Mouse (Mus musculus) heart, embryonic 12.5 days (tissue): Measurements from ENCODE around the gene Itga7. TPM values are rescaled to one million over a fixed set of nuclear protein-coding genes. Genes with fewer than 3 reads are reported as not detected.

Source experiments
- ATAC-seq: fragments of 200-750 bp; cut with Nextera tagmentation; 2 replicates; pipeline ENCODE4 v1.8.0; 2017; ENCODE audit warnings: moderate TSS enrichment, moderate library complexity; ENCODE audit not compliant: insufficient number of reproducible peaks, low FRiP score
- H3K27ac ChIP-seq: fragments of 300-500 bp; sonication (generic); 2 replicates; pipeline ENCODE4 v1.5.1; 2016; ENCODE audit warnings: mild to moderate bottlenecking, moderate library complexity; ENCODE audit not compliant: poor library complexity, severe bottlenecking
- H3K27me3 ChIP-seq: fragments of 300-500 bp; sonication (generic); replicated peaks from 2 replicates; pipeline ENCODE4 v1.6.1; 2016; ENCODE audit warnings: mild to moderate bottlenecking, moderate library complexity
- H3K36me3 ChIP-seq: fragments of 300-500 bp; sonication (generic); 2 replicates; pipeline ENCODE4 v1.6.1; 2016; ENCODE audit warnings: mild to moderate bottlenecking, moderate library complexity
- H3K4me1 ChIP-seq: fragments of 300-500 bp; sonication (generic); replicated peaks from 2 replicates; pipeline ENCODE4 v1.6.1; 2016; ENCODE audit warnings: mild to moderate bottlenecking
- H3K4me2 ChIP-seq: fragments of 300-500 bp; sonication (generic); 2 replicates; pipeline ENCODE4 v1.6.1; 2016; ENCODE audit warnings: mild to moderate bottlenecking, moderate library complexity
- H3K4me3 ChIP-seq: fragments of 300-500 bp; sonication (generic); 2 replicates; pipeline ENCODE4 v1.5.1; 2016; ENCODE audit warnings: mild to moderate bottlenecking
- H3K9ac ChIP-seq: fragments of 300-500 bp; sonication (generic); 2 replicates; pipeline ENCODE4 v1.6.1; 2016; ENCODE audit warnings: mild to moderate bottlenecking, moderate library complexity
- H3K9me3 ChIP-seq: fragments of 300-500 bp; sonication (generic); replicated peaks from 2 replicates; pipeline ENCODE4 v1.6.1; 2016; ENCODE audit warnings: mild to moderate bottlenecking, moderate library complexity
- WGBS: fragments of 180-500 bp; shearing (Covaris S2); methylation state at CpG from one replicate; pipeline ENCODE4 v1.1.7; 2016; 5-methylcytosine and 5-hydroxymethylcytosine counted together
- polyA plus RNA-seq: library from polyadenylated mRNA; unstranded; fragments of >200 nt; fragmentation: Nextera tagmentation; extraction: Ambion mirVana; gene quantifications from 2 replicates; pipeline ENCODE4 v1.2.1, GENCODE M21; 2016

Itga7 gene
- polyA plus RNA-seq, 1 experiment from 2014 or later = 1.4 TPM

DNA sequence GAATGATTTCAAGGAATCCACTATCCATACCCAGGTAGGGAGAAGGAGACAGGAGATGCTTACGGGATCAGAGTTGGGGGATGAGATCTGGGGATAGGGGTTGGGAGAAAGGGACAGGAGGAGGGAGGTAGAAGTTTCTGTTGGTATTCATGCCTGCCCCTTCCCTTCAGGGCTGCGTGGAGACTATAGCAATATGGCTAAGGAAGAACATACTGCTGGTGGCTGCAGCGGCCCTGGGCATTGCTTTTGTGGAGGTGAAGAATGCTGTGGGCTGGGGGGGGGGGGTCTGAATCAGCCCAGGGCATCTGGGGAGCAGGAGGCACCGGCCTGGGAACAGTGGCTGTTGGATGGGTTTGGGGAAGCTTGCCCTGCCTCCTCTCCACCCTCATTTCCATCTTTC lies 21.4 kb upstream of the Itga7 start:
- no peak overlapping the region for H3K4me2 ChIP-seq
- no peak overlapping the region for H3K27ac ChIP-seq
- no peaks in the 10 kb centered on the region for H3K9me3 ChIP-seq
- H3K27me3 ChIP-seq = no peaks in the 10 kb centered on the region
- H3K36me3 ChIP-seq = peaks cover 54% of the 10 kb centered on the region
- no peak overlapping the region for H3K4me3 ChIP-seq
- ATAC-seq = no peak
- 77% methylated on average over 4 of the region's 4 CpGs for WGBS
- peaks cover 36% of the 10 kb centered on the region for H3K4me1 ChIP-seq
- H3K9ac ChIP-seq = no peak overlapping the region

DNA sequence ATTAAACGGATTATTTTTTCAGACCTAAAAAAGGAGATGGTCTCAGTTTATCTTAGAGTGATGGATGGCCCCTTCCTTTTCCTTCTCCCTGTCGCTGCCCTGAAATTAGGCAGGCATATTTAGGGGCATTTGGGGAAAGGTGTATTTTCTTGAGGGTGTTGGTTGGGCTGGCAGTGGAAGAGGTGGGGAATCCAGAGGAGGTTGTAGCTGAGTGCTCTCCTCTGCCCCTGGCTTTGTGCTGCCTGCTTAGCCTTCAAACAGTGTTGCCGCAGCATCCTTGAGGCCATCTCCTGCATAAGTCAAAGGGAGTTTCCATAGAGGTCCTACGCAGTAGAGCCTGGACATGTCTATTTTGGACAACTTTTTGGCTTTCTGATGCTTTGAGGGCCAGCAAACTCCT lies 20.8 kb upstream of the Itga7 start:
- no peak for ATAC-seq
- peaks cover 59% of the 10 kb centered on the region for H3K36me3 ChIP-seq
- H3K9ac ChIP-seq = no peak overlapping the region
- H3K27ac ChIP-seq = 0 out of 2 replicates have a peak overlapping the region, but pooled peaks have one; percentile 0
- peaks cover 38% of the 10 kb centered on the region for H3K4me1 ChIP-seq
- H3K27me3 ChIP-seq = no peaks in the 10 kb centered on the region
- no peaks in the 10 kb centered on the region for H3K9me3 ChIP-seq
- H3K4me2 ChIP-seq = no peak overlapping the region
- H3K4me3 ChIP-seq = no peak overlapping the region
- 74% methylated on average over 4 of the region's 4 CpGs for WGBS

DNA sequence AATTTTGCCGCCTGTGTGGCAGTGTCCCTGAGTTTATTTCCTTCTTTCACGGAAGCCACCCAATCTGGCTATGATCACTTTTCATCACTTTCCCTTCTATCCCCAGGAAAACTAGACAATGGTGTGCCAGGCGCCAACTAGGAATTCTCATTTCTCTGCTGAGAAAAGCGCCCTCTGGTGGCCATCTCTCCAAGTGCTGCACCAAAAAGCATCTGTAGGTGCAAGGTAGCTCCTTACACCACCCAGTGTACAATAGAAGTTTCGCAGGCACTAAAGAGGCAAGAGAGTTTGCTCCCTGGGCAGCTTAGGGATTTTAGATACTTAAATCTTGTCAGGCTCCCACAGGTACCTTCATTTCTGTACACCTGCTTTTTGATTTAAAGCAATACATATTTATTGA lies 20.4 kb upstream of the Itga7 start:
- Histone ChIP-seq H3K4me1 (peaks cover 39% of the 10 kb centered on the region), H3K9ac (no peak overlapping the region), H3K27ac (0 out of 2 replicates have a peak overlapping the region, but pooled peaks have one; percentile 0), H3K27me3 (no peaks in the 10 kb centered on the region), H3K4me3 (no peak overlapping the region), H3K9me3 (no peaks in the 10 kb centered on the region), H3K4me2 (no peak overlapping the region), H3K36me3 (peaks cover 64% of the 10 kb centered on the region)
- no peak for ATAC-seq
- WGBS = 8% methylated on average over 5 of the region's 5 CpGs

DNA sequence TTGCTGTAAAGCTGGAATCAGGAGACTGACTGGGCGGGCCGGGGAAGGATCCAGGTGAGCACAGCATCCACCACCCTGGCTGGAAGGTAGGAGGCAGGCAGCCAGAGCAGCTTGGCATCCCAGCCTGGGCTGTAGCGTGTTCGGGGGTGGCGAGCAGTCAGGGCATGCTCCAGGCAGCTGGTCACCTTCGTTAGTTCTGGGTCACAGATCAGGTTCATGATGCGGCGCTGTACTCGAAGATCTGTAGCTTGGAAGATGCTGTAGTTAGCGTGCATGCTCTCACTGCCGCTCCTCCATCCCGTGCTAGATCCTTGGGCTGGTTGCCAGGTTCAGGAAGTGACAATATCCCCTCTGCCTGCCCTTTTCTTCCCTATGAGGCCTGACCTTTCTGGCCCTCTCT lies 19.9 kb upstream of the Itga7 start:
- Histone ChIP-seq H3K4me3 (no peak overlapping the region), H3K9ac (no peak overlapping the region)
- 86% methylated on average over 12 of the region's 12 CpGs for WGBS

GRCm38 (mm10) chr10:128915550-128915949 lies 18.1 kb upstream of the Itga7 start:
- H3K27ac ChIP-seq = no peak overlapping the region
- no peak for ATAC-seq
- H3K4me3 ChIP-seq = no peak overlapping the region
- peaks cover 66% of the 10 kb centered on the region for H3K36me3 ChIP-seq
- H3K9ac ChIP-seq = no peak overlapping the region
- no peaks in the 10 kb centered on the region for H3K9me3 ChIP-seq
- peaks cover 41% of the 10 kb centered on the region for H3K4me1 ChIP-seq
- 93% methylated on average over 2 of the region's 2 CpGs for WGBS
- H3K4me2 ChIP-seq = no peak overlapping the region
- no peaks in the 10 kb centered on the region for H3K27me3 ChIP-seq

More for the DNA sequence above, 19.9 kb upstream of the Itga7 start:
- Histone ChIP-seq H3K27me3 (no peaks in the 10 kb centered on the region), H3K4me2 (no peak overlapping the region), H3K36me3 (peaks cover 66% of the 10 kb centered on the region), H3K27ac (no peak overlapping the region), H3K9me3 (no peaks in the 10 kb centered on the region), H3K4me1 (peaks cover 39% of the 10 kb centered on the region)
- ATAC-seq = no peak

DNA sequence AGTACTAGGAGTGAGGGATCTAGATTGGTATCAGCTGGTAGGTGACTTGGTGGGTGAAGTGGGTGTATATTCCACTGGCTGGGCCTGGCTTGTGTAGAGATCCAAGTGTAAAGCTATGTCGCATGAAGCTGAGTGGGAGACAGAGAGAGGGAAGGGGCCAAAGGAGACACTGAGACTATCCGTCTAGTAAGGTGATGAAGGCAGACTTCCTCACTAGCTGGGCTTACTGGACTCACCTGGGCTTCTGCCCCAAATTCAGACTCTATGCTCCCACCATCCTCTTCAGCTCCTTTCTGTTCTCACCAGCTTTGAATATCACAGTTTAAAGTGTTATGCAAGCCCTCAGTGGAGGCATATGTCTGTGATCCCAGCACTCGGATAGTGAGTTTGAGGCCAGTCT lies 17.0 kb upstream of the Itga7 start:
- peaks cover 61% of the 10 kb centered on the region for H3K36me3 ChIP-seq

DNA sequence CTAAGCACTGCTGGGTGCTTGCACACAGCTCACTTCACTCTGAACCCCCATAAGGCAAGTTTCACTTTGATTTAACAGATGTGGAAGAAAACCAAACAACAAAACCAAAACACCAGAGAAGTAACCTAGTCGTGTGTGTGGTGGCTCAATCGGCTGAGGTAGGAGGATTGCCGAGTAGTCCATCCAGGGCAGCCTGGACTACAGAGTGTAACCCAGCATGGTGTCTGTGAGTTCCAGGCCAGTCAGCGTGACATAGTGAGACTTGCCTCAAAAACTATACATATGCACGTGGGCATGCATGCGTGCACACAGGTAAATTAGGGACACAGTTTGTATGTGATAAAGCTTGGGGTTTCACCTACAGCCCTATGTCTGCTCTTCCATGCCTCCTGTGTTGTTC lies 16.2 kb upstream of the Itga7 start:
- no peaks in the 10 kb centered on the region for H3K9me3 ChIP-seq
- H3K27me3 ChIP-seq = no peaks in the 10 kb centered on the region
- H3K4me3 ChIP-seq = no peak overlapping the region
- peaks cover 54% of the 10 kb centered on the region for H3K36me3 ChIP-seq
- no peak overlapping the region for H3K9ac ChIP-seq
- H3K4me2 ChIP-seq = no peak overlapping the region
- ATAC-seq = no peak
- WGBS = 86% methylated on average over 6 of the region's 6 CpGs
- H3K4me1 ChIP-seq = peaks cover 42% of the 10 kb centered on the region
- H3K27ac ChIP-seq = no peak overlapping the region

More for the DNA sequence above, 17.0 kb upstream of the Itga7 start:
- WGBS = 86% methylated on average over 3 of the region's 3 CpGs
- peaks cover 41% of the 10 kb centered on the region for H3K4me1 ChIP-seq
- H3K27me3 ChIP-seq = no peaks in the 10 kb centered on the region
- no peak overlapping the region for H3K27ac ChIP-seq
- no peak overlapping the region for H3K4me3 ChIP-seq
- no peak for ATAC-seq
- no peaks in the 10 kb centered on the region for H3K9me3 ChIP-seq
- no peak overlapping the region for H3K4me2 ChIP-seq
- no peak overlapping the region for H3K9ac ChIP-seq

DNA sequence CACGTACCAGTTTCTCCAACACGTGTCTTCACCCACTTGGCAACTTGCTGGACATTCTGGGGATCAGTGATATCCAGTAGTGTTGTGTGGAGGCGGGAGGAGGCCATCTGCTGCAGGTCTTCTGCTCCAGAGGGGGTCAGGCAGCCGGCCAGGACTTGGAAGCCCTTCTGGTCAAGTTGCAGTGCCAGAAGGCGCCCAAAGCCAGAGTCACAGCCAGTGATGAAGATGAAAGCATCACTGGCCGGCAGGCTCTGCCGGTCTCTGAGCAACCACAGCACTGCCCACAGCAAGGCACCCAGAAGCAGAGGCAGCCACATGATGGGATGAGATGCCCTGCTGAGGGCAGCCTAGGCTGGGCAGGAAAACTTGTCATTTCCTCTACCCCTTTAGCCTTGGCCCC lies 15.4 kb upstream of the Itga7 start:
- no peaks in the 10 kb centered on the region for H3K9me3 ChIP-seq
- no peak overlapping the region for H3K9ac ChIP-seq
- peaks cover 39% of the 10 kb centered on the region for H3K4me1 ChIP-seq
- no peaks in the 10 kb centered on the region for H3K27me3 ChIP-seq
- no peak overlapping the region for H3K4me2 ChIP-seq
- WGBS = 72% methylated on average over 7 of the region's 7 CpGs
- peaks cover 48% of the 10 kb centered on the region for H3K36me3 ChIP-seq
- H3K4me3 ChIP-seq = no peak overlapping the region
- H3K27ac ChIP-seq = no peak overlapping the region
- no peak for ATAC-seq

DNA sequence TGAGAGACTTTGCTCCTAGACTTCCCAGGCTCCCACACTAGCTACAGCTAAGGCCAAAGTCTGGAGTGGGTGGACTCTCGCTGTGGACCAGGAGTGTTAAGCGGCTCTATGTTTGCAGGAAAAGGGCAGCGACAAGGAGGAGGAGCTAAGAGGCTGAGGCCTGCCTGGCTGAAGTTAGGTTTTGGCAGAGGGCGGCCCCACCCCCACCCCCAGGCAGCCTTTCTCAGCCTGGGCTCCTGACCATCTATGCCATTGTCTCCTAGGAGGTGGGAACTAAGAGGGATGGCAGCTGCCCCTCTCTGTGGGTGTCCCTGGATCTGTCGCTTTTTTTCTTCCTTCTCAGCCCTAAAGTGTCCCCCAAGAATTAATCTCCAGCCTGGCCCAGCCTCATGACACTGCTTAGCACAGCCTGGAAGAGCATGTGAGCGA lies 14.4 kb upstream of the Itga7 start:
- H3K9ac ChIP-seq = no peak overlapping the region
- H3K4me2 ChIP-seq = no peak overlapping the region
- H3K27me3 ChIP-seq = no peaks in the 10 kb centered on the region
- no peak for ATAC-seq
- 24% methylated on average over 6 of the region's 6 CpGs for WGBS
- no peak overlapping the region for H3K27ac ChIP-seq
- peaks cover 42% of the 10 kb centered on the region for H3K4me1 ChIP-seq
- peaks cover 39% of the 10 kb centered on the region for H3K36me3 ChIP-seq
- H3K4me3 ChIP-seq = no peak overlapping the region
- no peaks in the 10 kb centered on the region for H3K9me3 ChIP-seq

DNA sequence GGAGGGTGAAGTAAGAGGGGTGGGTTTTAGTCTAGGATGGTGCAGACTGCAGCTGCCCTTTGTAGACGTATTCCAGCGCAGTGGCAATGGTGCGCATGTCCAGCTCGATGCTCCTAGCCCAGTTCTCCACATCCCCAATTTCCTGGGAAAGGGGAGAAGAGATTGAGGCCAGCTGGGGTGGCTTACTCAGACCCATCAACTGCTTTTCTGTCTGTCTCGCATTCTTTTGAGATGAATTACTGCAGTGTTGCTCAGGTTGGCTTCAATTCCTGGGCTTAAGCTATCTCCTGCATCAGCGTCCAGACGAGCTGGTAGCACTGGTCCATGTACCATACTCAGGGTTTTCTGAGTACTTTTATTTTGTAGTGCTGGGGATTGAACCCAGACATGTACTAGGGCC lies 13.7 kb upstream of the Itga7 start:
- no peaks in the 10 kb centered on the region for H3K27me3 ChIP-seq
- H3K27ac ChIP-seq = no peak overlapping the region
- H3K9ac ChIP-seq = no peak overlapping the region
- ATAC-seq = no peak
- H3K36me3 ChIP-seq = peaks cover 32% of the 10 kb centered on the region
- H3K4me1 ChIP-seq = peaks cover 43% of the 10 kb centered on the region
- H3K4me2 ChIP-seq = no peak overlapping the region
- no peaks in the 10 kb centered on the region for H3K9me3 ChIP-seq
- H3K4me3 ChIP-seq = no peak overlapping the region
- 83% methylated on average over 7 of the region's 7 CpGs for WGBS

DNA sequence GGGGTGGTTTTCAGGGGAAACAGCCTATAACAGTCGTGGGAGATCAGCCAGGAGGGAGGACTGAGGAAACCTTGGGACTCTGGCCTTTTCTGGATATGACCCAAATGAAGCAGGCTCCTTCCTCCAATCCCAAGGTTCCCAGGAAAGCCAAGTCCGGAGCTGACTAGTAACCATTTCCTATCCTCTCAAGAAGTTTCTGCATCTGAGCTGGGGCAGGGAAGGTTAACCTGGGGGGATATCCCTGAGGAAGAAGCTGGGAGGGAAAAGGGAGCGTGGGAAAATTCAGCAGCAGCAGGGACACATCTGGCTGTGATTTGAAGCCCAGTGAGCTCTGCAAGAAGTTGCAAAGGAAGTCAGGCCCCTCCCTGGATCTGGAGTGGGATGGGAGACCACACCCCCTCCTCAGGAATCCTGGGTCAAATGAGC lies 12.9 kb upstream of the Itga7 start:
- WGBS = 68% methylated on average over 3 of the region's 3 CpGs
- peak overlapping the region; percentile 37; the same call in 1 of the 2 replicates for H3K27ac ChIP-seq
- ATAC-seq = no peak

DNA sequence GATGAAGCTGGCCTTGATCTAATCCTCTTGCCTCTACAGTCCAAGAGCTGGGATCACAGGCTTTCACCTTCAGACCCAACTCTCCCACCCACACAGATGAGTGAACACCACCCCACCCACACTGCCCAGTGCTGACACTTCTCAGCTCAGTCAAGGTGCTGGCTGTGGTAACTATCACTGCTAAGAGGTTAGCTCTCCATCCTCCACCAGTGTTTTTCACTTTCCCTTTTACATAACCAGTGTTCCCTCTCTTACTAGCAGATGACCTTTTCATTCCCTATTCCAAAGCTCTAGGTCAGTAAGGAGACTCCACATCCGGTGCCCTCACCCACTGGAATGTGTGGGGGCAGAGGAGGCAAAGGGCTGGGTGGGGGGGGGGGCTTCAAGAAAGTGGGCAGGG lies 12.4 kb upstream of the Itga7 start:
- WGBS = 70% methylated on average over 1 of the region's 1 CpGs
- H3K4me2 ChIP-seq = 0 out of 2 replicates have a peak overlapping the region, but pooled peaks have one; percentile 85
- no peak for ATAC-seq
- no peak overlapping the region; the same call in 1 of the 2 replicates for H3K9ac ChIP-seq
- peaks cover 43% of the 10 kb centered on the region for H3K4me1 ChIP-seq
- H3K27ac ChIP-seq = peak overlapping the region; percentile 37; the same call in 1 of the 2 replicates
- no peaks in the 10 kb centered on the region for H3K9me3 ChIP-seq
- no peak overlapping the region for H3K4me3 ChIP-seq
- peaks cover 22% of the 10 kb centered on the region for H3K36me3 ChIP-seq
- no peaks in the 10 kb centered on the region for H3K27me3 ChIP-seq

More for the DNA sequence above, 12.9 kb upstream of the Itga7 start:
- Histone ChIP-seq H3K9me3 (no peaks in the 10 kb centered on the region), H3K4me1 (peaks cover 43% of the 10 kb centered on the region), H3K27me3 (no peaks in the 10 kb centered on the region), H3K9ac (no peak overlapping the region), H3K4me3 (no peak overlapping the region), H3K4me2 (no peak overlapping the region), H3K36me3 (peaks cover 25% of the 10 kb centered on the region)
